Comparison of ENCODE assay signal across 9 mouse cellular contexts in the genomic region with DNA sequence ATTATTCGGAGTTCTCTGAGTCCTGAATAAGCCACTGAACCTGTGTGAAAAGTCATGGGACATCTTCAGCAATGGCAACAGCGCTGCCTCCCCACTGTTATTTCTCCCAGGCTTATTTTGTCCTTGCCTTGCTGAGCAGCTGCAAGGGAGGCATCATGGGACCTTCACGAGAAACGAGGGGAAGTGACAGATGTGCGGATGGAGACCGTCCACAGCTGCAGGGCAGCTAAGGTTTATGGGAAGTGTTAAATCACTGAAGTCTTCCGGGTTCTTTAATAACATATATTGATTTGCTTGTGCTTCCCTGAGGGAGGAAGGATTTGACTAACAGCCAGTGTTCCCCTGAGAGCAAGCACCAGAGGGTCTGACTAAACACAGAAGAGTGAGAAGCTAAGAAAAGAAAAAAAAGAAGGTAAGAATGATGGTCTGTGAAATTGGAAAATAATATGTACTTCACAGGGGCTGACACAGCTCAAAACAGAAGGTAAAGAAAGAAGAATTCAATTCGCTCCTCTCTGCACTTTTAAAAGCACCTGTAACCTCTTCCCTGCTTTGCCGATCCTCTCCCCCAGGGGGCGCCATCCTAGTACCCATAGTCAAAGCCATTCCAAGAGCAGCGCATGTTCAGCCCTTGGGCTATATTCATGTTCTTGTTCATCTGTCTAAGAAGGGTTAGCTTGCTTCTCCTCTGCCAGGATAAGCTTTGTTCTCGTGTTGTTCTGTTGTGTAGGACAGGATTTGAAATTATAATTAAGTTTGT.
DNase-seq lines count a peak whose midpoint lies in the region; ATAC-seq and TF ChIP-seq lines count a peak whose summit lies in the region.
"Had no signal": no experiment of that assay in that cellular context is flagged by ENCODE, and none has a peak within 500 bp of the region (broad histone marks: within the 10 kb centered on the region; RNA-seq: fewer than 3 reads in every experiment).

No protein-coding gene starts in this region.

- H3K36me3 ChIP-seq in embryonic facial prominence, embryonic 11.5 days (replicated peaks; ENCODE audit: control insufficient read depth, insufficient read depth, low read depth, low read length), result no peaks in the 10 kb centered on the region
- H3K36me3 ChIP-seq: heart, embryonic 15.5 days had no signal

- DNase-seq in gastrocnemius, adult 2 months, result peak; percentile 41
- DNase-seq in gastrocnemius, postnatal 4 days (ENCODE audit: low spot score in 2 of 2), result no peak
- peak; percentile 19 for DNase-seq in right cerebral cortex, postnatal 4 days
- no peak for DNase-seq in right cerebral cortex, adult 18-20 months
- DNase-seq in embryonic facial prominence, embryonic 11.5 days (ENCODE audit: low spot score), result peak; percentile 14
- peak; percentile 6 for DNase-seq in urinary bladder, postnatal 25 days (ENCODE audit: low spot score)
- no peak for DNase-seq in layer of hippocampus, postnatal 14 days (ENCODE audit: low spot score in 2 of 2)

- TF ChIP-seq CTCF in gastrocnemius, adult 2 months (IDR thresholded peaks at IDR 0.05), result peak; percentile 67

- no peak overlapping the region for H3K9ac ChIP-seq in embryonic facial prominence, embryonic 11.5 days (replicated peaks; ENCODE audit: low read length)
- H3K9ac ChIP-seq: heart, embryonic 15.5 days had no signal

- no peaks in the 10 kb centered on the region for H3K4me1 ChIP-seq in embryonic facial prominence, embryonic 11.5 days (ENCODE audit: control insufficient read depth, insufficient read depth, low read length)
- H3K4me1 ChIP-seq: heart, embryonic 15.5 days had no signal

- H3K4me3 ChIP-seq in gastrocnemius, adult 2 months, result no peak overlapping the region
- H3K4me3 ChIP-seq in embryonic facial prominence, embryonic 11.5 days (ENCODE audit: low read depth, low read length), result no peak overlapping the region
- H3K4me3 ChIP-seq: heart, embryonic 15.5 days had no signal

- intact Hi-C loops in gastrocnemius, adult 2 months (cut with DNase I), result loop anchor here (2.0 kb wide), 1 partner anchor 41 kb away; no protein-coding TSS in a partner anchor

- H3K27me3 ChIP-seq in embryonic facial prominence, embryonic 11.5 days (ENCODE audit: control insufficient read depth, insufficient read depth, low read length), result no peaks in the 10 kb centered on the region
- H3K27me3 ChIP-seq: heart, embryonic 15.5 days had no signal

- H3K27ac ChIP-seq in gastrocnemius, adult 2 months, result no peak overlapping the region
- H3K27ac ChIP-seq in embryonic facial prominence, embryonic 11.5 days (replicated peaks; ENCODE audit: low read depth, low read length), result no peak overlapping the region
- H3K27ac ChIP-seq: heart, embryonic 15.5 days had no signal

- H3K9me3 ChIP-seq in embryonic facial prominence, embryonic 11.5 days (replicated peaks; ENCODE audit: control insufficient read depth, low read length), result no peaks in the 10 kb centered on the region
- H3K9me3 ChIP-seq: heart, embryonic 15.5 days had no signal

- H3K4me2 ChIP-seq in embryonic facial prominence, embryonic 11.5 days (ENCODE audit: low read depth, low read length), result no peak overlapping the region
- H3K4me2 ChIP-seq: heart, embryonic 15.5 days had no signal

- WGBS in embryonic facial prominence, embryonic 11.5 days, result 64% methylated on average over 12 of the region's 12 CpGs

- no peak for ATAC-seq in embryonic facial prominence, embryonic 11.5 days (replicated peaks; ENCODE audit: insufficient number of reproducible peaks, low FRiP score, low TSS enrichment, low read depth)
- peak; percentile 58 for ATAC-seq in megakaryocyte progenitor cell, adult 5-6 weeks (replicated peaks; ENCODE audit: poor library complexity)

Comparison
In these comparisons a context has a peak if more than half of its experiments do, and no peak if none do; other contexts are left out.
1. DNase-seq: peak in gastrocnemius, adult 2 months (single experiment), right cerebral cortex, postnatal 4 days (single experiment), embryonic facial prominence, embryonic 11.5 days (single experiment) and urinary bladder, postnatal 25 days (single experiment); none in gastrocnemius, postnatal 4 days (0 of 2), right cerebral cortex, adult 18-20 months (single experiment) and layer of hippocampus, postnatal 14 days (0 of 2).